Mouse (Mus musculus) mouse embryonic stem cell (cell line): ENCODE results near the gene Fmod.

Source experiments
- in situ Hi-C, 2 experiments: fragments of 300-500 bp; cut with MboI; formaldehyde crosslinking; loops; 1 replicate in 1 of 2; 3 replicates in 1 of 2; pipeline ENCODE4 v1.14.3; 2019 to 2020; ENCODE audit warnings: low sequenced_read_pairs in 2 of 2, low pct_unique_long_range_greater_than_20kb in 1 of 2, mixed read lengths in 1 of 2; ENCODE audit not compliant: unreplicated experiment in 1 of 2

Gene Fmod

GRCm38 (mm10) chr1:134049542-134049941 is 12.5 kb downstream of the Fmod start:
- in situ Hi-C loops, result loop anchor here (5.0 to 10.0 kb wide), 3 partner anchors 135 to 312 kb away; no protein-coding TSS in a partner anchor

GRCm38 (mm10) chr1:134053207-134053606 is 16.2 kb downstream of the Fmod start:
- in situ Hi-C loops, result no loop called here

DNA sequence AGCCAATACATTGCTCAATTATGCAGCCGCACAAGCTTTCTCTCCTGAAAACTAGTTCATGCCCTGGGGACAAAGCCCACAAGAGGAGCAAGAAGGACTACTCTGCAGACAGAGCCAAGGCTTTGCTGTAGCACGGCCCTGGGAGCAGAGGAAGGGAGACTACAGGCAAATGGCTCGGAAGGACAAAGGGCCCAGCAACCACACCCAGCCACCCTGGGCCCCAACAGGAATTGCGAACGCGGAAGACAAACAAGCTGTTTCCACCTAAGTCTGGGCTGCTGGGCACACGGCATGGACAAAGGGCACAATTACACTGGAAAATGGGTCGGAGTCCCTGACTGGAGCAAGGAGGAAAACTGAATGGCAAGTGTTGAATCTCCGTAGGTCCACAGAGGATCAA is 18.0 kb downstream of the Fmod start:
- in situ Hi-C loops, result loop anchor here in 1 of 2 experiments (5.0 kb wide), 1 partner anchor 52 kb away; no protein-coding TSS in a partner anchor

DNA sequence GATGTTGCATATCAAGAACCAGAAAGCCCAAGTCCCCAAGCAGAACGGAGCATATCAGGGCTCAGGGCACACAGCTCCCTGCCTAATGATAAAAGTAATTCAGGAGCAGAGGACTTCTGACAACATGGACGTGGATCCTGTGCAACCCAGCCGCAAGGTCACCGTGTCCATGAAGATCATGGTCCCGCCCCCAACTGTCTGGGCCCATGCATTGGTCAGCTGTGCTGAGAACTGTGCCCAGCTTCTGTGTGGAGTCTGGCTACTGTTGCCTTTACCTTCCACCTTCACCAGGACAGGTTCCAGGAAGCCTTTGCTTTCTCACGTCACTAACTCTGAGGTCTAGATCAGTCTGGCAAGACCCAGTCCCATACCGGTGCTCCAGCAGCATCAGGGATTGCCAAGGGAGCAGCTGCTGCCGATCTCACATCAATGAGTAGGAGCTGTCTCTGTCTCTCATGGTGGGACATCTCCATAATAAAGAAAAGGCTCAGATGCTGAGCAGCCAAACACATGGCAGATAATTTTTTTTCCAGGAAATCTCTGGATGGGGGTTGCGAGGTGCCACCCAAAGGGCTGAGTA is 18.7 kb downstream of the Fmod start:
- in situ Hi-C loops, result loop anchor here in 1 of 2 experiments (5.0 kb wide), 1 partner anchor 52 kb away; no protein-coding TSS in a partner anchor

GRCm38 (mm10) chr1:134056285-134056684 is 19.2 kb downstream of the Fmod start:
- in situ Hi-C loops, result loop anchor here in 1 of 2 experiments (5.0 kb wide), 1 partner anchor 51 kb away; no protein-coding TSS in a partner anchor

DNA sequence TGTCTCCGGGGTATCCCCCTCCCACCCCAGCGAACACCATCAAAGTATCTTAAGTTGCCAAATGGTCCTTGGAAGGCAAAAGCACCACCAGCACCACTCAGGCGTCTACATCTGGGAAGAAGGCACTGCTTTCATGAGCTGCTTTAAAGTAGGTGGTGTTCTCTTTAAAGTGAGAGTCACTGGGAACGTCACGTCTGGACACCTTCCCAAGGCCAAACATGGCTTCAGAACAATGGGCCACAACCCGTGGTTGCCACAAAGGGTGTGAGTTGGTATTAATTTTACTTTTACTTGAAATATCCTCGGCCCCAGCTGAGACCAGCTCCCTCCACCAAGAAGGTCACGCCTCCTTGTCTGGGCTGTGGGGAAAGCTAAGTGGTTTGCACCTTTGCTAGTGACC is 20.7 kb downstream of the Fmod start:
- in situ Hi-C loops, result loop anchor here in 1 of 2 experiments (5.0 kb wide), 1 partner anchor 50 kb away; no protein-coding TSS in a partner anchor

DNA sequence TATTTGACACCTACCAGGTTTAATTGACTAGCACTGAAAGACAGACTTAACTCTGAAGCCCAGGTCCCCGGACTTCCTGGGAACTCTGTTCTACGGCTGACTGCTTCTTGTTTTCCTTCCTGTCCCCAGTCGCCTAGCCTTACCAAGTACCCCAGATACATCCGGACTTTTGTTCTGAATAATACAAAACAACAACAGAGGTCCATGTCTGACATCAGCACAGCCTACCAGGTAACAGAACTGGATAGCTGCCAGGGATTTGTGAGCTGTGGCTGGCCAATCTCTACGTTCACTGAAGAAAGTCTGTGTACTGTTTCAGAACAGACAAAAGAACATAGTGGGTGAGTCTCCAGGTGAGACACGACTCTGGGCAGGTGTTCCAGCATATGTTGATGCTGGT is 21.8 kb downstream of the Fmod start:
- in situ Hi-C loops, result loop anchor here in 1 of 2 experiments (5.0 kb wide), 1 partner anchor 48 kb away; no protein-coding TSS in a partner anchor

- in situ Hi-C loops, result loop anchor here (5.0 kb wide), 2 partner anchors 42 to 47 kb away; no protein-coding TSS in a partner anchor
Measured at GRCm38 (mm10) chr1:134059739-134060695, 23.0 kb downstream of the Fmod start.

DNA sequence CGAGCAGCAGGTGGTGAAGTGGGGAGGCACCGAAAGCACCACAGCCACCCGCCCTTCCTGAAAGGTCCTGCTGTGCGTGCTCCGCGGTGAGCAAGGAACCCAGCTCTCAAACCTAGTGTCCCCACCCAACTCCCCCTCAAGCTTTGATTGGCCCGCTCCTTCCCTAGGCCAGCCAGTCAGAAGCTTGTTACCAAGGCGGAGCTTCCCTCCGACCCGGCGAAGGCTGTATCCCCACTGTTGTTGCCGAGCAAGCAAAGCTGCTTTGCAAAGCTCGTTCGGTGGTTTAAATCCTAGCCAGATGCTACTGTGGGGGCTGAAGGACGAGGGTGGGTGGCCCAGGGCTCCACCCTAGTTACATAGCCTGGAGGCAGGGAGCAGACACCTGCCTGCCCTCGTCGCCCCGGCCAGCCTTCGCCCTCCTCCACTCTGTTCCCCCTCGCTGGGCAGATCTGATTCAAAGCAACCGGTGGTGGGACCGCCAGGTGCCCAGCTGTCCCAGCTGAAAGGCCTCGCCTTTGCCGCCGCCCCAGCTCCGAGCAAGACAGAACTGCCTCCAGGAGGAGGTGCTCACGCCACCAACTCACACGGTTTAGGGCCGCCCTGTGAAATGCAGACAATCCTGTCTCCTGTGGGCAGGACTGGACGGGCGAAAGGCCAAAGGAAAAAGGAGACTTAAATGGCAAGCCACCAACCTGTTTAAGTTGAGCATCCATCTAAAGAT is 24.0 kb downstream of the Fmod start:
- in situ Hi-C loops, result loop anchor here in 1 of 2 experiments (5.0 kb wide), 1 partner anchor 41 kb away; no protein-coding TSS in a partner anchor

- in situ Hi-C loops, result loop anchor here in 1 of 2 experiments (5.0 kb wide), 1 partner anchor 40 kb away; no protein-coding TSS in a partner anchor
Measured at GRCm38 (mm10) chr1:134061915-134062314, 24.9 kb downstream of the Fmod start.

DNA sequence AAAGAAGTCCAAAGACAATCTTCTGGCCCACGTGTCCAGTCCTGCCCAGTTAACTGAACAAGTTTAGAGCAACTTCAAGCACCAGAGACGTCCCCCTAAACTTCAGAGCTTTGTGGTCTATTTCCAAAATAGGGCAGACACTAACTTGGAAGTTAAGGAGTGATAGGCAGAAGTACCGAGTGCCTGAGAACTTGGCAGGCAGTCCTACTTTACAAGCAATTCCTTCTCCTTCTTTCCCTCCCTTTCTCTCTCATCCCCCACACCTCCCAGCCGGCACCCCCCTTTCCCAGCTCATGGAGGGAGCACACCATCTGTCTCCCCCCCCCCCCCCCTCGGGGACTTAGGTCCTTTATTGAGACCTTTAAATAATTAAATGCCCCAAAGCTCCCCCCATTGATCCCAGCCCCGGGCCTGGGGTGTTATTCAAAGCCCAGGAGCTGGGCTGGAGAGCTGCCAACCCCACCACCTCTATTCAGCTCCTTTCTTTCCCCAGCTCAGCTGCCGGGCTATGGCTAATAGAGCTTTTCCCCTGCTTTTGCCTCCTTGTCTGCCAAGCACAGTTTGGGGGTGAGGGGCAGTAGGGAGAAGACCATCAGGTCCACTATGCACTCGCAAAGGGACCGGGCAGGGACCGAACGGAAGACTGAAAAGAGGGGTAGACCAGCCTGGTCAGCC is 25.5 kb downstream of the Fmod start:
- in situ Hi-C loops, result loop anchor here in 1 of 2 experiments (5.0 kb wide), 1 partner anchor 40 kb away; no protein-coding TSS in a partner anchor

DNA sequence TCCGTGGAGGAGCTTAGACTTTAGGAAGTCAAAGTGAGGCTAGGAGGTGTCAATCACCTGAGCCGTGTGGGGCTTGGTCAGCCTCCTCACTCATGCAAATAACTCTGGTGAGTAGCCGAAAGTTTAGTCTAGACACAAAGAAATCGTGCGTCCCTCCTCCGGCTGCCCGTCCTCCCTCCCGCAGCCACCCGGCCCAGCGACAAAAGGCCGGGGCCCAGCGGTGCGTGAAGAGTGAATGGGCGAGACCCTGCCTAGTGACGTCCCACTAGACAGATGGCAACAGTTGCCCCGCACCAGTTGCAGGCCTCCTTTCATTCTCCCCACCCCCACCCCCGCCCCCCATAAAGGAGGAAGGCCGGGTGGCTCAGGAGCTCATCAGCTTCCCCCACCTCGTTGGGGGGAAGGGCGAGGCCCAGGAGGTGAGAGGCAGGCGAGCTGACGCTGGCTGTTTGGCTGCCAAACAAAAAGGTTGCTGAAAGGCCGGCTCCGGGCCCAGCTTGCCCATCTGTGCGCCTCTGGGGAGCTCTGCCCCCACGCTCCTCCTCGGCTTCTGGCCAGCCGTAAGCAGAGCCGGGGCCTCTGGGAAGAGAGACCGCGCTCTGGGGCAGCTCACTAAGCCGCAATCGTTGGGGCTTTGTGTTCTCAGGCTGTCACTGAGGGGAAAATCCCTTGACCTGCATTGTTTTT is 26.2 kb downstream of the Fmod start:
- in situ Hi-C loops, result loop anchor here in 1 of 2 experiments (5.0 kb wide), 1 partner anchor 39 kb away; no protein-coding TSS in a partner anchor

GRCm38 (mm10) chr1:134063773-134064125 is 26.7 kb downstream of the Fmod start:
- in situ Hi-C loops, result loop anchor here in 1 of 2 experiments (5.0 kb wide), 1 partner anchor 39 kb away; no protein-coding TSS in a partner anchor

DNA sequence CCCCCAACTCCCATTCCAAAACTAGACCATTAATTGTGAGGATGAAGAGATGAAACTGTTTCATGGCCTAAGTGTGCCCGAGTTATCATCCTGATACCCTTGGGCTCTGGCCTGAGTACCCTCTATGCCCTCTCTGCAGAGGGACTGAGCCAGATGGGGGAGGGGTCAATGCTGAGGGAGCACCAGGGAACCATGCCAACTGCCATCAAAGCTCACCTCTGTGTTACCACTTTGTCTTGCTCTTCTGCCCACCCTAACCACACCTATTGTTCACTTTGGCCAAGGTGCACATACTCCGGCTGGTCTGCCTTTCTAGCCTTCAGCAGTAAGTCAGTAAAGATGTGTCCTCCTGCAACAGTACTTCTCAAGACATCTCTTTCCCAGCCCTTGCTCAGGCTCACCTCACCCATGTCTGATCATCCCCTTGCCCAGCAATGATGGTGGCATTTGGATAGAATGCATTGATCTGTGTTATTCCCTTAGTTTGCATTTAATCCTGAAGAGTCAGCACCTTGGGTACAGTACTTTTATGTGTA is 27.3 kb downstream of the Fmod start:
- in situ Hi-C loops, result loop anchor here in 1 of 2 experiments (5.0 kb wide), 1 partner anchor 38 kb away; no protein-coding TSS in a partner anchor

DNA sequence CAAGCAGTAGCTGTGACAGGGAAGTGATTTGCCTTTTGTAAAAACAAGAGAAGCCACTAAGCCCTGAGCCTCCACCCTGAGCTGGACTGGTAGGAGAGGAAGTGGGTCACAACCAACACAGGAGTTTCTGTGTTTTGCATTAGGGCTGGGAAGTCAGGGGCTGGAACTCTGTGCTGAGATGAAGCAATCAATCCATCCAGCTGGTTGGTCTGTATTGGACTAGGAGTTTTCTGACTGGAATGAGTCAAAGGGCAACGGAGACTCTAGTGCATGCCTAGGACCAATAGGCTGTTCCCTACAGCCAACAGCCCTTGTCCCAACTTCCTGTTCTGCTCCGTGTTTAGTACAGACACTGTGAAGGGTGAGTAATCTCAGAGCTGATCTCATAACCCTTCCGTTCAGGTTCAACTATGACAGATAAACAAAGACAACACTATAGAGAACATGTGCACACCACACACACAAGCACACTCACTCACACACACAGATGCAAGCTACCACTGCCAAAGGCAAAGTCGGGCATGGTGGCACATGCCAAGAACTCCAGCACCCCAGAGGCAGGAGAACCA is 28.3 kb downstream of the Fmod start:
- in situ Hi-C loops, result no loop called here

DNA sequence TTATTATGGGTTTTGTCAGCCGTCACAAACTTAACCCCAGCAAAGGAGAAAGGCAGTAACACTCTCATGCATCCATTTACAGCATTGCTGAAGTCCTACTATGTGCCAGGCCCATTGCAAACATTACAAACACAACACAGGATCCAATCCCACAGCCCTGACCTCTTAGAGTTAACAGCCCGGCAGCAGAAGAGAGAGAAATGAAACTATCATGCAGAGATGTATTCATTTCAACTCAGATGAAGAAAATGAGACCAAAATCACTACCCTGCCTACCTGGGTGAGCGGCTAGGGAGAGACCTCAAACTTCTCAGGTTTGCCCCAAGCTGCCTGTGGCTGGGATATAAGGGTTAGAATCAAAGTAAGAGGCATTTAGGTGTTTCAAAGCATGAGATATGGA is 29.5 kb downstream of the Fmod start:
- in situ Hi-C loops, result no loop called here
